Mouse (Mus musculus) right cerebral cortex, postnatal 4 days (tissue): ENCODE data around the gene Mab21l1.

Experiments
- DNase-seq: peaks from one replicate; pipeline ENCODE4 v3.0.0-alpha.2; 2022

Gene Mab21l1

GRCm38 (mm10) chr3:55816638-55817375, 34.5 kb downstream of the Mab21l1 start:
- DNase-seq = no peak

DNA sequence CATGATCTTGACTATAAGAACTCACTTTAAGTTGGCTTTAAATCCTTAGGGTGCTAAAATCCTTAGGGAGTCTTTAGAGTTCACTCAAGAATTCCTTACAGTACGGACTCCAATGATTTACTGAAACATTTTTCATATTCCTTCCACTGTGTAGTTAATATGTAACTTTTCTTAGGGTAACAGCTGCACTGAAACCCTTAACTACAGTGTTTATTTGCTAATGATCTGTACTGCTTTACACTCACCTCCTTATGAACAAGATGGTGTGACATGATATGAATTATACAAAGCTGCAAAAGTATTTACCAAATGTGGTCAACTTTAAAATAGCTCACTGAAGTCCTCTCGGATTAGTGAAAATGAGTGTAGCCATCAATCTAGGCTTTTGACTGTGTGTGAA, 35.8 kb downstream of the Mab21l1 start:
- DNase-seq = no peak

GRCm38 (mm10) chr3:55819598-55819997, 37.3 kb downstream of the Mab21l1 start:
- no peak for DNase-seq

GRCm38 (mm10) chr3:55824864-55825263, 42.6 kb downstream of the Mab21l1 start:
- no peak for DNase-seq

GRCm38 (mm10) chr3:55828481-55829256, 46.4 kb downstream of the Mab21l1 start:
- no peak for DNase-seq

- DNase-seq = no peak
Measured at GRCm38 (mm10) chr3:55830226-55830625, 47.9 kb downstream of the Mab21l1 start.
